Mouse (Mus musculus) embryonic facial prominence, embryonic 10.5 days (tissue): ENCODE measurements around the gene Olfr960. TPM values are rescaled to one million over a fixed set of nuclear protein-coding genes. Genes with fewer than 3 reads are reported as not detected.

ENCODE experiments used
- DNase-seq: peaks from one replicate; pipeline ENCODE4 v3.0.0-alpha.2; 2017; ENCODE audit warnings: low spot score
- H3K27ac ChIP-seq: fragments of 300-500 bp; sonication (generic); replicated peaks from 2 replicates; pipeline ENCODE4 v1.5.1; 2016; ENCODE audit warnings: mild to moderate bottlenecking
- H3K27me3 ChIP-seq: fragments of 300-500 bp; sonication (generic); replicated peaks from 2 replicates; pipeline ENCODE4 v1.6.1; 2016; ENCODE audit warnings: low read depth, mild to moderate bottlenecking; ENCODE audit not compliant: poor library complexity, severe bottlenecking
- H3K36me3 ChIP-seq: fragments of 300-500 bp; sonication (generic); replicated peaks from 2 replicates; pipeline ENCODE4 v1.6.1; 2016; ENCODE audit warnings: mild to moderate bottlenecking, moderate library complexity
- H3K4me1 ChIP-seq: fragments of 300-500 bp; sonication (generic); 2 replicates; pipeline ENCODE4 v1.6.1; 2016
- H3K4me3 ChIP-seq: fragments of 300-500 bp; sonication (generic); 2 replicates; pipeline ENCODE4 v1.5.1; 2016; ENCODE audit warnings: mild to moderate bottlenecking, moderate library complexity
- H3K9me3 ChIP-seq: fragments of 300-500 bp; sonication (generic); 2 replicates; pipeline ENCODE4 v1.6.1; 2016; ENCODE audit warnings: mild to moderate bottlenecking
- WGBS: fragments of 180-500 bp; shearing (Covaris S2); methylation state at CpG from one replicate; pipeline ENCODE4 v1.1.7; 2016; 5-methylcytosine and 5-hydroxymethylcytosine counted together
- polyA plus RNA-seq: library from polyadenylated mRNA; unstranded; fragments of >200 nt; fragmentation: Nextera tagmentation; extraction: Ambion mirVana; gene quantifications from 2 replicates; pipeline ENCODE4 v1.2.1, GENCODE M21; 2016

Gene Olfr960
- polyA plus RNA-seq, 1 experiment from 2014 or later = not detected

- Histone ChIP-seq H3K27ac (no peak overlapping the region), H3K9me3 (no peaks in the 10 kb centered on the region), H3K27me3 (no peaks in the 10 kb centered on the region), H3K4me3 (no peak overlapping the region), H3K4me1 (no peaks in the 10 kb centered on the region), H3K36me3 (no peaks in the 10 kb centered on the region)
- WGBS = 42% methylated on average over 4 of the region's 4 CpGs
- DNase-seq = no peak
Measured at GRCm38 (mm10) chr9:39633913-39634594, 12.9 kb downstream of the Olfr960 start.

GRCm38 (mm10) chr9:39644785-39645184 lies 23.6 kb downstream of the Olfr960 start, which contains the start of gene Olfr961:
Gene Olfr961 (plus strand): TSS chr9:39645085.
- Histone ChIP-seq H3K9me3 (no peaks in the 10 kb centered on the region), H3K4me1 (no peaks in the 10 kb centered on the region), H3K27me3 (no peaks in the 10 kb centered on the region), H3K4me3 (no peak within 1 kb of the TSS), H3K36me3 (no peaks in the 10 kb centered on the region), H3K27ac (no peak within 1 kb of the TSS)
- no peak for DNase-seq

- H3K27ac ChIP-seq = no peak overlapping the region
- no peak overlapping the region for H3K4me3 ChIP-seq
- no peaks in the 10 kb centered on the region for H3K9me3 ChIP-seq
- H3K36me3 ChIP-seq = no peaks in the 10 kb centered on the region
- H3K27me3 ChIP-seq = no peaks in the 10 kb centered on the region
- no peak for DNase-seq
- H3K4me1 ChIP-seq = no peaks in the 10 kb centered on the region
- WGBS = 94% methylated on average over 4 of the region's 4 CpGs
Measured at GRCm38 (mm10) chr9:39647382-39647781, 26.2 kb downstream of the Olfr960 start.

GRCm38 (mm10) chr9:39654756-39655396 lies 33.7 kb downstream of the Olfr960 start:
- Histone ChIP-seq H3K4me3 (no peak overlapping the region), H3K4me1 (no peaks in the 10 kb centered on the region), H3K36me3 (no peaks in the 10 kb centered on the region), H3K27me3 (no peaks in the 10 kb centered on the region), H3K27ac (no peak overlapping the region), H3K9me3 (no peaks in the 10 kb centered on the region)
- 81% methylated on average over 6 of the region's 6 CpGs for WGBS
- DNase-seq = no peak

- Histone ChIP-seq H3K4me3 (no peak within 1 kb of the TSS), H3K4me1 (no peaks in the 10 kb centered on the region), H3K36me3 (no peaks in the 10 kb centered on the region), H3K27me3 (no peaks in the 10 kb centered on the region), H3K27ac (no peak within 1 kb of the TSS), H3K9me3 (no peaks in the 10 kb centered on the region)
- WGBS = 92% methylated on average over 1 of the region's 1 CpGs
- no peak for DNase-seq
Measured at GRCm38 (mm10) chr9:39666905-39667304, 45.7 kb downstream of the Olfr960 start, which contains the start of gene Olfr963. Gene Olfr963 (plus strand): TSS chr9:39667205.

GRCm38 (mm10) chr9:39669723-39670122 lies 48.5 kb downstream of the Olfr960 start:
- no peak overlapping the region for H3K27ac ChIP-seq
- no peaks in the 10 kb centered on the region for H3K9me3 ChIP-seq
- no peak overlapping the region for H3K4me3 ChIP-seq
- H3K27me3 ChIP-seq = no peaks in the 10 kb centered on the region
- no peaks in the 10 kb centered on the region for H3K36me3 ChIP-seq
- no peaks in the 10 kb centered on the region for H3K4me1 ChIP-seq
- WGBS = 85% methylated on average over 2 of the region's 2 CpGs
- DNase-seq = no peak

Other genes starting within 250 kb of the Olfr960 start
- not detected in 2 replicates for gene Olfr951, start 234.0 kb upstream of the Olfr960 start, polyA plus RNA-seq
- gene Olfr952, start 194.2 kb upstream of the Olfr960 start, polyA plus RNA-seq = not detected in 2 replicates
- gene Olfr954, start 164.7 kb upstream of the Olfr960 start, polyA plus RNA-seq = not detected in 2 replicates
- gene Olfr955, start 149.4 kb upstream of the Olfr960 start, polyA plus RNA-seq = not detected in 2 replicates
- not detected in 2 replicates for gene Olfr44, start 127.4 kb upstream of the Olfr960 start, polyA plus RNA-seq
- gene Olfr957, start 105.6 kb upstream of the Olfr960 start, polyA plus RNA-seq = not detected in 2 replicates
- not detected in 2 replicates for gene Olfr958, start 67.3 kb upstream of the Olfr960 start, polyA plus RNA-seq
- not detected in 2 replicates for gene Olfr959, start 45.8 kb upstream of the Olfr960 start, polyA plus RNA-seq
- 6.8 and 10.4 TPM in 2 replicates for gene AW551984, start 17.0 kb upstream of the Olfr960 start, polyA plus RNA-seq
- not detected in 2 replicates for gene Olfr148, start 10.7 kb upstream of the Olfr960 start, polyA plus RNA-seq
- not detected in 2 replicates for gene Olfr961, start 23.7 kb downstream of the Olfr960 start, polyA plus RNA-seq
- not detected in 2 replicates for gene Olfr963, start 45.8 kb downstream of the Olfr960 start, polyA plus RNA-seq
- gene Olfr149, start 85.7 kb downstream of the Olfr960 start, polyA plus RNA-seq = 0.05 TPM in 1 of 2 replicates, not detected in the other
- gene Olfr965, start 90.0 kb downstream of the Olfr960 start, polyA plus RNA-seq = not detected in 2 replicates
- not detected in 2 replicates for gene Olfr150, start 109.6 kb downstream of the Olfr960 start, polyA plus RNA-seq
- gene Olfr967, start 124.9 kb downstream of the Olfr960 start, polyA plus RNA-seq = not detected in 2 replicates
- gene Olfr968, start 161.9 kb downstream of the Olfr960 start, polyA plus RNA-seq = not detected in 2 replicates
- gene Olfr969, start 169.6 kb downstream of the Olfr960 start, polyA plus RNA-seq = not detected in 2 replicates
- gene Olfr970, start 187.5 kb downstream of the Olfr960 start, polyA plus RNA-seq = not detected in 2 replicates
- gene Olfr971, start 215.5 kb downstream of the Olfr960 start, polyA plus RNA-seq = not detected in 2 replicates
- gene Olfr972, start 245.0 kb downstream of the Olfr960 start, polyA plus RNA-seq = not detected in 2 replicates